Mouse (Mus musculus) olfactory bulb, adult 2 months (tissue): Measurements from ENCODE around the gene Ppm1n.

Experiments
- CTCF ChIP-seq: fragments of 200-500 bp; IDR thresholded peaks from 2 replicates; pipeline ENCODE4 v1.5.1; 2012; ENCODE audit warnings: low read depth, mild to moderate bottlenecking, low read length, moderate library complexity; ENCODE audit not compliant: insufficient read depth
- POLR2A ChIP-seq: fragments of 200-500 bp; IDR thresholded peaks from 2 replicates; pipeline ENCODE4 v1.6.1; 2012; ENCODE audit warnings: mild to moderate bottlenecking, low read depth, low read length, moderate library complexity; ENCODE audit not compliant: insufficient read depth

DNA sequence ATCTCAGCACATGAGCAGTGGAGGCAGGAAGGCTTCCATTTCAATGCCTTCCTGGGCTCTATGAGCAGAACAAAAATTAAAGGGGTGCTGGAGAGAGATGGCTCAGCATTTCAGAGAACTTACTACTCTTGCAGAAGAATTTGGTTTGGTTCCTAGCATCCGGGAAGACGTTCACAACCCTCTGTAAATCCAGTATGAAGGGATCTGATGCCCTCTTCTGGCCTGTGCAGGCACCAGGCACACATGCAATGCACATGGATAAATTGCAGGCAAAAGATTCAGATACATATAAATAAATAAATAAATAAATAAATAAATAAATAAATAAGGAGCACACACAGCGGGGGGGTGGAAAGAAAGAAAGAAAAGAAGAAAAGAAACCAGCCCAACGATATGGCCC lies 3.6 kb downstream of the Ppm1n start:
- TF ChIP-seq POLR2A (no peak), CTCF (no peak)
